Comparison of ENCODE assay signal across 14 mouse cellular contexts in genomic region chr1:131221822-131222590, GRCm38 (mm10).
"Had no signal": no experiment of that assay in that cellular context is flagged by ENCODE, and none has a peak within 500 bp of the region (broad histone marks: within the 10 kb centered on the region; RNA-seq: fewer than 3 reads in every experiment).

No protein-coding gene starts in this region.

- H3K27ac ChIP-seq: liver, embryonic 13.5 days; liver, embryonic 15.5 days; macrophage; midbrain, embryonic 13.5 days; midbrain, embryonic 15.5 days; neural tube, embryonic 12.5 days had no signal

- ATAC-seq: liver, postnatal 0 days; midbrain, embryonic 13.5 days; midbrain, embryonic 15.5 days had no signal

- DNase-seq: liver, embryonic 13.5 days; liver, postnatal 0 days; lung, embryonic 14.5 days; right cerebral cortex, postnatal 14 days; thymus, adult 18-20 months; thymus, postnatal 14 days; thymus, postnatal 36 days had no signal

- H3K9ac ChIP-seq: liver, embryonic 13.5 days; liver, embryonic 15.5 days; liver, postnatal 0 days; lung, embryonic 14.5 days; midbrain, embryonic 13.5 days; midbrain, embryonic 15.5 days; neural tube, embryonic 12.5 days had no signal

- H3K4me3 ChIP-seq: liver, embryonic 13.5 days; liver, embryonic 15.5 days; megakaryocyte, embryonic 14.5 days; midbrain, embryonic 13.5 days; midbrain, embryonic 15.5 days; neural tube, embryonic 12.5 days had no signal

- H3K9me3 ChIP-seq: liver, embryonic 13.5 days; liver, embryonic 15.5 days; midbrain, embryonic 13.5 days; midbrain, embryonic 15.5 days; neural tube, embryonic 12.5 days had no signal

- H3K4me1 ChIP-seq: liver, embryonic 13.5 days; liver, embryonic 15.5 days; midbrain, embryonic 13.5 days; midbrain, embryonic 15.5 days; neural tube, embryonic 12.5 days had no signal

- H3K4me2 ChIP-seq: liver, embryonic 11.5 days; liver, embryonic 13.5 days; liver, embryonic 15.5 days; lung, embryonic 14.5 days; midbrain, embryonic 13.5 days; midbrain, embryonic 15.5 days; neural tube, embryonic 12.5 days had no signal

- H3K36me3 ChIP-seq: liver, embryonic 13.5 days; liver, embryonic 15.5 days; midbrain, embryonic 13.5 days; midbrain, embryonic 15.5 days; neural tube, embryonic 12.5 days had no signal

- H3K27me3 ChIP-seq: liver, embryonic 15.5 days; midbrain, embryonic 13.5 days; midbrain, embryonic 15.5 days; neural tube, embryonic 12.5 days had no signal
